Mouse (Mus musculus): ENCODE measurements around the gene Ppp1r14c.

GRCm38 (mm10) chr10:3397406-3397805 is 31.5 kb downstream of the Ppp1r14c start:
- TF ChIP-seq CTCF (IDR thresholded peaks at IDR 0.05; ENCODE audit: control insufficient read depth, insufficient read depth, insufficient read length) (no peak), MAX (IDR thresholded peaks at IDR 0.05) (no peak), MYOG (IDR thresholded peaks at IDR 0.05; ENCODE audit: control insufficient read depth, extremely low read depth, insufficient read length) (no peak)

All from C2C12 (cell line).